In genomic region chr12:84862136-84862910, GRCm38 (mm10) we compare ENCODE assay signal across 10 mouse cellular contexts. TPM values are rescaled to one million over a fixed set of nuclear protein-coding genes. Genes with fewer than 3 reads are reported as not detected.
DNase-seq lines count a peak whose midpoint lies in the region; ATAC-seq and TF ChIP-seq lines count a peak whose summit lies in the region.
"Had no signal": no experiment of that assay in that cellular context is flagged by ENCODE, and none has a peak within 500 bp of the region (broad histone marks: within the 10 kb centered on the region; RNA-seq: fewer than 3 reads in every experiment).

No protein-coding gene starts in this region.

- 76% methylated on average over 14 of the region's 14 CpGs for WGBS in forebrain, embryonic 16.5 days
- 84% methylated on average over 14 of the region's 14 CpGs for WGBS in forebrain, embryonic 12.5 days
- WGBS in cerebellum, adult 2 months: 21% methylated on average over 14 of the region's 14 CpGs
- 73% methylated on average over 14 of the region's 14 CpGs for WGBS in heart, embryonic 15.5 days

- no peak overlapping the region for H3K9ac ChIP-seq in forebrain, embryonic 16.5 days (replicated peaks; ENCODE audit: low read depth, low read length)
- H3K9ac ChIP-seq in forebrain, embryonic 12.5 days: no peak overlapping the region
- no peak overlapping the region for H3K9ac ChIP-seq in heart, embryonic 15.5 days
- H3K9ac ChIP-seq: hindbrain, embryonic 14.5 days; neural tube, embryonic 12.5 days had no signal

- H3K4me3 ChIP-seq in forebrain, embryonic 16.5 days (replicated peaks; ENCODE audit: low read length): no peak overlapping the region
- no peak overlapping the region for H3K4me3 ChIP-seq in forebrain, embryonic 12.5 days (replicated peaks)
- no peak overlapping the region for H3K4me3 ChIP-seq in cerebellum, adult 2 months (replicated peaks; ENCODE audit: insufficient read depth, low read depth, low read length)
- H3K4me3 ChIP-seq in heart, embryonic 15.5 days: no peak overlapping the region
- H3K4me3 ChIP-seq: neural tube, embryonic 12.5 days had no signal

- H3K4me1 ChIP-seq in forebrain, embryonic 16.5 days (replicated peaks; ENCODE audit: control insufficient read depth, insufficient read depth, low read length): no peaks in the 10 kb centered on the region
- no peaks in the 10 kb centered on the region for H3K4me1 ChIP-seq in forebrain, embryonic 12.5 days
- H3K4me1 ChIP-seq in cerebellum, adult 2 months (ENCODE audit: control insufficient read depth, insufficient read depth, low read length): peaks cover 26% of the 10 kb centered on the region
- H3K4me1 ChIP-seq in heart, embryonic 15.5 days (replicated peaks): no peaks in the 10 kb centered on the region

- H3K27me3 ChIP-seq in forebrain, embryonic 16.5 days (replicated peaks; ENCODE audit: control insufficient read depth, insufficient read depth, low read length): no peaks in the 10 kb centered on the region
- no peaks in the 10 kb centered on the region for H3K27me3 ChIP-seq in forebrain, embryonic 12.5 days
- no peaks in the 10 kb centered on the region for H3K27me3 ChIP-seq in cerebellum, adult 2 months (ENCODE audit: control insufficient read depth, insufficient read depth, low read length)
- H3K27me3 ChIP-seq in heart, embryonic 15.5 days: peaks cover 32% of the 10 kb centered on the region
- H3K27me3 ChIP-seq: neural tube, embryonic 12.5 days had no signal

- no peak overlapping the region for H3K27ac ChIP-seq in forebrain, embryonic 16.5 days (ENCODE audit: low read length)
- no peak overlapping the region for H3K27ac ChIP-seq in forebrain, embryonic 12.5 days
- peak overlapping the region; percentile 65 for H3K27ac ChIP-seq in cerebellum, adult 2 months (ENCODE audit: insufficient read depth, low read length)
- H3K27ac ChIP-seq in heart, embryonic 15.5 days: 0 out of 2 replicates have a peak overlapping the region, but pooled peaks have one; percentile 19
- H3K27ac ChIP-seq: hindbrain, embryonic 14.5 days; neural tube, embryonic 12.5 days had no signal

- peak; percentile 57; the same call in 1 of the 2 replicates for ATAC-seq in forebrain, embryonic 16.5 days
- no peak for ATAC-seq in forebrain, embryonic 12.5 days (ENCODE audit: low FRiP score)
- 0 out of 2 replicates have a peak, but pooled peaks have one; percentile 13 for ATAC-seq in heart, embryonic 15.5 days (replicated peaks; ENCODE audit: insufficient number of reproducible peaks, insufficient read depth, low FRiP score, low read depth)

- H3K4me2 ChIP-seq in forebrain, embryonic 16.5 days (ENCODE audit: low read length): no peak overlapping the region
- no peak overlapping the region for H3K4me2 ChIP-seq in forebrain, embryonic 12.5 days
- H3K4me2 ChIP-seq in heart, embryonic 15.5 days: no peak overlapping the region
- H3K4me2 ChIP-seq: hindbrain, embryonic 14.5 days; neural tube, embryonic 12.5 days had no signal

- peak; percentile 56 for DNase-seq in 3134 (ENCODE audit: extremely low read depth, insufficient read length, low spot score)
- DNase-seq in cerebellum, adult 2 months: peak; percentile 76 to 89
- no peak for DNase-seq in spleen, postnatal 4 days (ENCODE audit: low spot score in 2 of 2)
- no peak for DNase-seq in embryo, embryonic 9.5 days (ENCODE audit: extremely low spot score)
- no peak for DNase-seq in B cell, adult 2 months

- no peaks in the 10 kb centered on the region for H3K36me3 ChIP-seq in forebrain, embryonic 16.5 days (ENCODE audit: control insufficient read depth, insufficient read depth)
- H3K36me3 ChIP-seq in forebrain, embryonic 12.5 days (replicated peaks): no peaks in the 10 kb centered on the region
- no peaks in the 10 kb centered on the region for H3K36me3 ChIP-seq in heart, embryonic 15.5 days
- H3K36me3 ChIP-seq: neural tube, embryonic 12.5 days had no signal

- TF ChIP-seq CTCF in cerebellum, adult 2 months (IDR thresholded peaks at IDR 0.05; ENCODE audit: borderline replicate concordance, insufficient read depth, low read depth, low read length): no peak

- no peaks in the 10 kb centered on the region for H3K9me3 ChIP-seq in forebrain, embryonic 16.5 days (ENCODE audit: control insufficient read depth, low read length)
- H3K9me3 ChIP-seq in forebrain, embryonic 12.5 days: no peaks in the 10 kb centered on the region
- no peaks in the 10 kb centered on the region for H3K9me3 ChIP-seq in heart, embryonic 15.5 days (replicated peaks)
- H3K9me3 ChIP-seq: neural tube, embryonic 12.5 days had no signal

- TF ChIP-seq POLR2A in cerebellum, adult 2 months (IDR thresholded peaks at IDR 0.05; ENCODE audit: borderline replicate concordance, insufficient read depth, low read length): no peak

RNA-seq across cellular contexts. Expression of gene Ltbp2, which starts 14.0 kb away (rescaled TPM):
- polyA plus RNA-seq in forebrain, embryonic 16.5 days (2015; fragmentation: Nextera tagmentation; extraction: Ambion mirVana): 0.30 and 0.37 TPM in 2 replicates
- polyA plus RNA-seq in forebrain, embryonic 12.5 days (2016; fragmentation: Nextera tagmentation; extraction: Ambion mirVana): 0.19 and 0.35 TPM in 2 replicates
- 18.2 and 25.0 TPM in 2 replicates for polyA plus RNA-seq in cerebellum, adult 2 months (2012; rRNA removed)
- 5.3 and 10.2 TPM in 2 replicates for polyA plus RNA-seq in heart, embryonic 15.5 days (2015; fragmentation: Nextera tagmentation; extraction: Ambion mirVana)

Comparison
In these comparisons a context has a peak if more than half of its experiments do, and no peak if none do; other contexts are left out.
1. H3K27ac ChIP-seq: peak in cerebellum, adult 2 months (single experiment) and heart, embryonic 15.5 days (single experiment); none in forebrain, embryonic 16.5 days (single experiment) and forebrain, embryonic 12.5 days (single experiment).
2. DNase-seq: peak in 3134 (single experiment) and cerebellum, adult 2 months (2 of 2); none in spleen, postnatal 4 days (0 of 2), embryo, embryonic 9.5 days (single experiment) and B cell, adult 2 months (0 of 2).